Mouse (Mus musculus) embryonic facial prominence, embryonic 13.5 days (tissue): ENCODE data around the gene Pithd1. TPM values are rescaled to one million over a fixed set of nuclear protein-coding genes. Genes with fewer than 3 reads are reported as not detected.
A peak's percentile ranks its signal among the peaks of the same experiment; 100 is the strongest.

ENCODE experiments used
- ATAC-seq: fragments of 200-750 bp; cut with Nextera tagmentation; 2 replicates; pipeline ENCODE4 v1.8.0; 2017; ENCODE audit warnings: low read depth; ENCODE audit not compliant: insufficient number of reproducible peaks, insufficient read depth, low FRiP score, low TSS enrichment
- H3K27ac ChIP-seq: fragments of 300-500 bp; sonication (generic); 2 replicates; pipeline ENCODE4 v1.5.1; 2015; ENCODE audit warnings: moderate library complexity, mild to moderate bottlenecking, inconsistent platforms
- H3K27me3 ChIP-seq: fragments of 300-500 bp; sonication (generic); 2 replicates; pipeline ENCODE4 v1.6.1; 2015; ENCODE audit warnings: mild to moderate bottlenecking, inconsistent platforms
- H3K36me3 ChIP-seq: fragments of 300-500 bp; sonication (generic); 2 replicates; pipeline ENCODE4 v1.6.1; 2015; ENCODE audit warnings: mild to moderate bottlenecking, inconsistent platforms
- H3K4me1 ChIP-seq: fragments of 300-500 bp; sonication (generic); 2 replicates; pipeline ENCODE4 v1.6.1; 2015; ENCODE audit warnings: inconsistent platforms
- H3K4me2 ChIP-seq: fragments of 300-500 bp; sonication (generic); 2 replicates; pipeline ENCODE4 v1.6.1; 2015; ENCODE audit warnings: moderate library complexity, mild to moderate bottlenecking, inconsistent platforms
- H3K4me3 ChIP-seq: fragments of 300-500 bp; sonication (generic); 2 replicates; pipeline ENCODE4 v1.5.1; 2015; ENCODE audit warnings: mild to moderate bottlenecking, inconsistent platforms
- H3K9ac ChIP-seq: fragments of 300-500 bp; sonication (generic); 2 replicates; pipeline ENCODE4 v1.6.1; 2015; ENCODE audit warnings: mild to moderate bottlenecking, inconsistent platforms
- H3K9me3 ChIP-seq: fragments of 300-500 bp; sonication (generic); 2 replicates; pipeline ENCODE4 v1.6.1; 2016; ENCODE audit warnings: inconsistent platforms
- WGBS: fragments of 180-500 bp; shearing (Covaris S2); methylation state at CpG from one replicate; pipeline ENCODE4 v1.1.7; 2015; ENCODE audit warnings: mixed read lengths; 5-methylcytosine and 5-hydroxymethylcytosine counted together
- polyA plus RNA-seq: library from polyadenylated mRNA; unstranded; fragments of >200 nt; fragmentation: Nextera tagmentation; extraction: Ambion mirVana; gene quantifications from 2 replicates; pipeline ENCODE4 v1.2.1, GENCODE M21; 2015

The Pithd1 gene
- 59.5 and 59.9 TPM in 2 replicates for polyA plus RNA-seq

- H3K4me3 ChIP-seq, result peak within 1 kb of the TSS; percentile 94
- peaks cover 29% of the 10 kb centered on the region for H3K36me3 ChIP-seq
- peak within 1 kb of the TSS; percentile 84 for H3K4me2 ChIP-seq
- H3K9me3 ChIP-seq, result peaks cover 2% of the 10 kb centered on the region; the same call in 1 of the 2 replicates
- peaks cover 16% of the 10 kb centered on the region for H3K4me1 ChIP-seq
- H3K27me3 ChIP-seq, result no peaks in the 10 kb centered on the region
- peak within 1 kb of the TSS; percentile 96 for H3K9ac ChIP-seq
- H3K27ac ChIP-seq, result peak within 1 kb of the TSS; percentile 87
- peak; percentile 69 for ATAC-seq
- WGBS, result under 1% methylated on average over 80 of the region's 81 CpGs
Measured at GRCm38 (mm10) chr4:135986943-135987710, at the start of gene Pithd1. TSS of gene Pithd1 (minus strand) at chr4:135987264.

- H3K4me2 ChIP-seq, result no peak overlapping the region
- H3K27ac ChIP-seq, result no peak overlapping the region
- no peak overlapping the region for H3K4me3 ChIP-seq
- no peaks in the 10 kb centered on the region for H3K9me3 ChIP-seq
- no peaks in the 10 kb centered on the region for H3K27me3 ChIP-seq
- 80% methylated on average over 4 of the region's 4 CpGs for WGBS
- peaks cover 10% of the 10 kb centered on the region for H3K4me1 ChIP-seq
- ATAC-seq, result no peak
- H3K9ac ChIP-seq, result no peak overlapping the region
- no peaks in the 10 kb centered on the region for H3K36me3 ChIP-seq
Measured at GRCm38 (mm10) chr4:136035078-136035477, 48.0 kb upstream of the Pithd1 start.

- 86% methylated on average over 1 of the region's 1 CpGs for WGBS
Measured at GRCm38 (mm10) chr4:136033231-136033630, 46.2 kb upstream of the Pithd1 start.

GRCm38 (mm10) chr4:136030968-136031909, 44.2 kb upstream of the Pithd1 start:
- Histone ChIP-seq H3K4me3 (no peak overlapping the region), H3K9me3 (no peaks in the 10 kb centered on the region), H3K4me2 (no peak overlapping the region), H3K27me3 (no peaks in the 10 kb centered on the region), H3K36me3 (no peaks in the 10 kb centered on the region; the same call in 1 of the 2 replicates), H3K9ac (0 out of 2 replicates have a peak overlapping the region, but pooled peaks have one; percentile 49), H3K4me1 (peaks cover 15% of the 10 kb centered on the region), H3K27ac (0 out of 2 replicates have a peak overlapping the region, but pooled peaks have one; percentile 22)
- 7% methylated on average over 8 of the region's 8 CpGs for WGBS
- no peak for ATAC-seq

More at GRCm38 (mm10) chr4:136033231-136033630, 46.2 kb upstream of the Pithd1 start:
- Histone ChIP-seq H3K27me3 (no peaks in the 10 kb centered on the region), H3K4me2 (no peak overlapping the region), H3K36me3 (no peaks in the 10 kb centered on the region), H3K4me1 (peaks cover 10% of the 10 kb centered on the region), H3K9me3 (no peaks in the 10 kb centered on the region), H3K4me3 (no peak overlapping the region), H3K27ac (no peak overlapping the region), H3K9ac (no peak overlapping the region)
- ATAC-seq, result no peak

GRCm38 (mm10) chr4:136028689-136029088, 41.6 kb upstream of the Pithd1 start:
- Histone ChIP-seq H3K4me2 (no peak overlapping the region), H3K36me3 (no peaks in the 10 kb centered on the region; the same call in 1 of the 2 replicates), H3K4me3 (no peak overlapping the region), H3K9me3 (no peaks in the 10 kb centered on the region), H3K27me3 (no peaks in the 10 kb centered on the region), H3K9ac (no peak overlapping the region), H3K4me1 (peaks cover 15% of the 10 kb centered on the region), H3K27ac (no peak overlapping the region)
- 77% methylated on average over 5 of the region's 5 CpGs for WGBS
- no peak for ATAC-seq

GRCm38 (mm10) chr4:136028132-136028564, 41.1 kb upstream of the Pithd1 start:
- H3K27me3 ChIP-seq, result no peaks in the 10 kb centered on the region
- H3K4me1 ChIP-seq, result peaks cover 15% of the 10 kb centered on the region
- H3K9ac ChIP-seq, result no peak overlapping the region
- H3K4me3 ChIP-seq, result no peak overlapping the region
- ATAC-seq, result no peak
- no peak overlapping the region; the same call in 1 of the 2 replicates for H3K27ac ChIP-seq
- no peaks in the 10 kb centered on the region; the same call in 1 of the 2 replicates for H3K36me3 ChIP-seq
- WGBS, result 84% methylated on average over 19 of the region's 19 CpGs
- H3K4me2 ChIP-seq, result no peak overlapping the region
- no peaks in the 10 kb centered on the region for H3K9me3 ChIP-seq

GRCm38 (mm10) chr4:136027416-136028131, 40.5 kb upstream of the Pithd1 start:
- Histone ChIP-seq H3K27ac (no peak overlapping the region; the same call in 1 of the 2 replicates), H3K4me3 (no peak overlapping the region), H3K36me3 (no peaks in the 10 kb centered on the region; the same call in 1 of the 2 replicates), H3K27me3 (no peaks in the 10 kb centered on the region), H3K9me3 (no peaks in the 10 kb centered on the region), H3K9ac (no peak overlapping the region), H3K4me2 (no peak overlapping the region), H3K4me1 (peaks cover 15% of the 10 kb centered on the region)
- WGBS, result 56% methylated on average over 8 of the region's 8 CpGs
- no peak for ATAC-seq

- WGBS, result 72% methylated on average over 1 of the region's 1 CpGs
- no peak for ATAC-seq
- no peak overlapping the region for H3K9ac ChIP-seq
Measured at GRCm38 (mm10) chr4:136025350-136025749, 38.3 kb upstream of the Pithd1 start.

GRCm38 (mm10) chr4:136022924-136023323, 35.9 kb upstream of the Pithd1 start:
- Histone ChIP-seq H3K27me3 (no peaks in the 10 kb centered on the region), H3K27ac (no peak overlapping the region), H3K4me1 (peaks cover 16% of the 10 kb centered on the region), H3K9me3 (no peaks in the 10 kb centered on the region), H3K36me3 (no peaks in the 10 kb centered on the region; the same call in 1 of the 2 replicates), H3K4me3 (no peak overlapping the region), H3K9ac (no peak overlapping the region), H3K4me2 (no peak overlapping the region)
- WGBS, result 97% methylated on average over 9 of the region's 9 CpGs
- no peak for ATAC-seq

More at GRCm38 (mm10) chr4:136025350-136025749, 38.3 kb upstream of the Pithd1 start:
- H3K4me1 ChIP-seq, result peaks cover 10% of the 10 kb centered on the region
- no peak overlapping the region for H3K4me2 ChIP-seq
- no peak overlapping the region for H3K4me3 ChIP-seq
- no peak overlapping the region for H3K27ac ChIP-seq
- H3K9me3 ChIP-seq, result no peaks in the 10 kb centered on the region
- H3K36me3 ChIP-seq, result no peaks in the 10 kb centered on the region; the same call in 1 of the 2 replicates
- no peaks in the 10 kb centered on the region for H3K27me3 ChIP-seq

GRCm38 (mm10) chr4:136021549-136022047, 34.5 kb upstream of the Pithd1 start, which contains the start of gene Eloa:
TSS of gene Eloa (minus strand) at chr4:136021763.
- peak within 1 kb of the TSS; percentile 84 for H3K4me2 ChIP-seq
- H3K27ac ChIP-seq, result peak within 1 kb of the TSS; percentile 88
- H3K4me3 ChIP-seq, result peak within 1 kb of the TSS; percentile 99
- under 1% methylated on average over 48 of the region's 48 CpGs for WGBS
- no peaks in the 10 kb centered on the region for H3K27me3 ChIP-seq
- peak within 1 kb of the TSS; percentile 99 for H3K9ac ChIP-seq
- H3K36me3 ChIP-seq, result no peaks in the 10 kb centered on the region
- H3K4me1 ChIP-seq, result peaks cover 11% of the 10 kb centered on the region
- peak; percentile 99 for ATAC-seq
- H3K9me3 ChIP-seq, result no peaks in the 10 kb centered on the region
